Mouse (Mus musculus): ENCODE data around the gene Pkig.

- TF ChIP-seq POLR2A (IDR thresholded peaks at IDR 0.05; ENCODE audit: low read depth, low read length) (no peak), HCFC1 (IDR thresholded peaks at IDR 0.05; ENCODE audit: low read depth, low read length) (no peak), ZNF384 (IDR thresholded peaks at IDR 0.05; ENCODE audit: low read depth, low read length) (no peak), GABPA (IDR thresholded peaks at IDR 0.05; ENCODE audit: insufficient replicate concordance, low read depth, low read length) (no peak), SIN3A (IDR thresholded peaks at IDR 0.05; ENCODE audit: low read length) (no peak), EP300 (IDR thresholded peaks at IDR 0.05; ENCODE audit: low read length) (no peak), POLR2AphosphoS2 (IDR thresholded peaks at IDR 0.05; ENCODE audit: low read depth, low read length) (no peak), CTCF (conservative IDR thresholded peaks at IDR 0.05 in 1 of 2, IDR thresholded peaks at IDR 0.05 in 1 of 2; ENCODE audit: low read depth in 2 of 2, low read length in 2 of 2) (no peak), ELF1 (IDR thresholded peaks at IDR 0.05; ENCODE audit: low read depth, low read length) (no peak), RAD21 (IDR thresholded peaks at IDR 0.05; ENCODE audit: low read depth, low read length) (no peak), MEF2A (IDR thresholded peaks at IDR 0.05; ENCODE audit: borderline replicate concordance, low read depth, low read length) (no peak), USF2 (conservative IDR thresholded peaks at IDR 0.05; ENCODE audit: low read depth, low read length) (no peak)
Measured at GRCm38 (mm10) chr2:163675662-163676061, 17.5 kb downstream of the Pkig start.

Data from CH12.LX (cell line).